Mouse (Mus musculus): ENCODE results near the gene Dgkz. TPM values are rescaled to one million over a fixed set of nuclear protein-coding genes. Genes with fewer than 3 reads are reported as not detected.

Dgkz gene
- polyA plus RNA-seq, 1 experiment from 2014 or later = 39.1 TPM

DNA sequence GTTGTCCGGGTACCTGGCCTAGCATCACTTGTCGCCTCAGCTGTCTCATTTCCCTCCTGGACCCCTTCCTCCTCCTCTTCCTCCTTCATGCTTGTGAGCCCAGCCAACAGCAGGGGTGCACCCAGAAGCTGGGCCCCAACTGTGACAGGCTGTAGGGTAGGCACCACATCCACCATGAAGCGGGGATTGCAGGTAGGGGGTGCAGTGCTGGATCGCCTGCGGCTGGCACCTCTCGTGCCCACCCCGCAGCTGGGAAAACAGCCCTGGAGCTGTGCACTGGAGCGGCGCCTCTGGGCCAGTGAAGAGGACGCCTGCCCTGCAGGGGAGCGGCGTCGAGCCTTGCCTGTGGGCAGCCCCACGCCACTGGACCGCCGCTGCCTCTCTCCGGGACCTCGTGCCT, 30.2 kb downstream of the Dgkz start, which contains the start of gene Gm9821:
TSS of gene Gm9821 (plus strand) at position 221 of the 400 bp plus-strand sequence.
- H3K4me3 ChIP-seq = no peak within 1 kb of the TSS
- 83% methylated on average over 18 of the region's 18 CpGs for WGBS
- H3K9me3 ChIP-seq = no peaks in the 10 kb centered on the region
- no peaks in the 10 kb centered on the region for H3K27me3 ChIP-seq
- H3K4me1 ChIP-seq = peaks cover 45% of the 10 kb centered on the region
- no peak for ATAC-seq (ENCODE audit: insufficient number of reproducible peaks, insufficient read depth, low FRiP score, low TSS enrichment)
- no peak within 1 kb of the TSS for H3K27ac ChIP-seq
- no peak within 1 kb of the TSS for H3K9ac ChIP-seq
- no peak within 1 kb of the TSS for H3K4me2 ChIP-seq (replicated peaks)
- peaks cover 11% of the 10 kb centered on the region; the same call in 1 of the 2 replicates for H3K36me3 ChIP-seq

DNA sequence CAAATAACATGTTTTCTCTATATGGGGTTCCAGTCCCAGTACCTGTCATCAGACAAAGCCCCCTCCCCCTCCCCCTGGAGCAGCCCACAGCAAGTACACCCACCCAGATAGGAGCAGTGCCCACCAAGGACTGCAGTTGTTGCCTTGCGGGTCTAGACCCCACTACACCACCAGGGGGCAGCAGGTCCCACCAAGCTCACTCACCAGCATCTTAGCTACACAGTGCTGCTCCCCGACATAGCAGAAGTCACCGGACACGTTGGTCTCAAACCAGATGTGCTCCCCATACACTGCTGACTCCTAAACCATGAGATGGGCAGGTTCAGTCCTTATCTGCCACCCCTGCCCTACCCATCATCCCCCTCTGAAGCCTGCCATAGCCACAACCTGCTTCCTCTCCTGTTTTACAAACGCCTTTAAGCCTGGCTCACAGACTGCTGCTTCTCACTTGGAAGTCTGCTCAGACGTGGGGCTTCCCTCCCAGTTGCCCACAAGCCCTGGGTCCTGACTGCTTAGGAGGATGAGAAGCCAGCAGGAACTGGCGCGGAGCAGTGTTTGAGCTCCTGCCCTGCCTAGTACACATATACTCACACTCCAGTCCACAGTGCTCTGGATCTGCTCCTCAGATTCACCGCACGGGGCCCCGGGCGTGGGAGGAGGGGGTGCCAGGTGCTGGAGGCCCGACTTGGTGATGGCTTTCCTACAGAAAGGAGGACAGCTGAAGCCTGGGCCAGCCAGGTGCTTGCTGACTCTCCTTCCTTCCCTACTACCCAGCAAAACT, 31.3 kb downstream of the Dgkz start:
- Histone ChIP-seq H3K9ac (no peak overlapping the region), H3K4me1 (peaks cover 34% of the 10 kb centered on the region), H3K27ac (no peak overlapping the region), H3K4me3 (no peak overlapping the region), H3K4me2 (replicated peaks) (no peak overlapping the region), H3K36me3 (peaks cover 21% of the 10 kb centered on the region), H3K9me3 (no peaks in the 10 kb centered on the region), H3K27me3 (no peaks in the 10 kb centered on the region)
- peak; percentile 45; the same call in 1 of the 2 replicates for ATAC-seq (ENCODE audit: insufficient number of reproducible peaks, insufficient read depth, low FRiP score, low TSS enrichment)
- 46% methylated on average over 13 of the region's 13 CpGs for WGBS

DNA sequence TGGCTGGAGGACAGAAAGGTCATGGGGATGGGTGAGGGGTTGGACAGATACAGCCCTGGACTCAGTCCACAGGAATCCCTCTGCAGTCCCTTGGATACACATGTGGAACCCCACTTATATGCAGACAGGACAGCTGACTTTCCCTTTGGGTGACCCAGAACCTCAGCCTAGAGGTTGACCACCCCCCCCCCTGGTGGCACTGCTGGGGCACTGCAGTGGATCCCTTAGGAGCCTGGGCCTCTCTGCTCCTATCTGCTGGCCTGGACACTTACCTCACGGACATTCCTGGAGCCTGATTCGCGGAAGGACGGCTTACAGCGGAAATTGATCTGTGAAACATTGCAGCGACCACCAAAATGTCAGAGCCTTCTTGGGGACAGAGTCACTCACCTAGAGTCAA, 33.3 kb downstream of the Dgkz start:
- peaks cover 22% of the 10 kb centered on the region; the same call in 1 of the 2 replicates for H3K4me1 ChIP-seq
- peaks cover 41% of the 10 kb centered on the region for H3K36me3 ChIP-seq
- H3K4me2 ChIP-seq (replicated peaks) = no peak overlapping the region
- H3K27me3 ChIP-seq = no peaks in the 10 kb centered on the region
- WGBS = 79% methylated on average over 6 of the region's 6 CpGs
- no peak overlapping the region for H3K4me3 ChIP-seq
- ATAC-seq (ENCODE audit: insufficient number of reproducible peaks, insufficient read depth, low FRiP score, low TSS enrichment) = no peak
- H3K9me3 ChIP-seq = no peaks in the 10 kb centered on the region
- no peak overlapping the region for H3K9ac ChIP-seq
- H3K27ac ChIP-seq = no peak overlapping the region

DNA sequence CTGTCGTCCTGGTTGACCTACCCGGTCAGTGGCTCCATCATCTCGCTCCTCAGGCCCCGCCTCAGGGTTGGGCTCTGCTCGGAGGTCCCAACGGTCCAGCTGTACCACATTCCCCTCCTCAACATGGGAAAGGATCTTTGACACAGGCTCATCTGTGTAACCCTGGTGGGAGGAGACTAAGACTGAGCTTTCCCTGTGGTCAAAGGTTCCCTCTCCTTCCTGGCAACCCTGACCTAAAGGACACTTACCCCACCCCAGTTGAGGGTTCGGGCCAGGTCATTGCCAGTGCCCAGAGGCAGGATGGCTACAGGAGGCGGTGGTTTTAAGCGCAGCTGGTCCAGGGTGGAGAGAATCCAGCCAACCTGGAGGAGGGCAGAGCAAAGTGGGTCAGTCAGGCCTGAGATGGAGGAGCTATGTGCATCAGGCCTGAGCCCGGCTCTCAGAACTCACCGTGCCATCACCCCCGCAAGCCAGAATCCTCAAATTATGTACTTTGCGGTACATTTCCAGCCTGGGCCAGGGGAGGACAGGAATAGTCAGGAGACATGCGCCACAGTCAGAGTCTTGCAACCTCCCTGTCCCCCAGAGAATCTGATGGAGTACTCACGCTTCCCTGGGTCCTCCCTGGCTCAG, 36.2 kb downstream of the Dgkz start:
- H3K9ac ChIP-seq = no peak overlapping the region
- H3K27me3 ChIP-seq = no peaks in the 10 kb centered on the region
- peaks cover 60% of the 10 kb centered on the region for H3K36me3 ChIP-seq
- ATAC-seq (ENCODE audit: insufficient number of reproducible peaks, insufficient read depth, low FRiP score, low TSS enrichment) = no peak
- H3K4me2 ChIP-seq (replicated peaks) = no peak overlapping the region
- H3K27ac ChIP-seq = no peak overlapping the region
- 82% methylated on average over 15 of the region's 15 CpGs for WGBS
- H3K4me1 ChIP-seq = peaks cover 6% of the 10 kb centered on the region; the same call in 1 of the 2 replicates
- no peaks in the 10 kb centered on the region for H3K9me3 ChIP-seq
- no peak overlapping the region for H3K4me3 ChIP-seq

DNA sequence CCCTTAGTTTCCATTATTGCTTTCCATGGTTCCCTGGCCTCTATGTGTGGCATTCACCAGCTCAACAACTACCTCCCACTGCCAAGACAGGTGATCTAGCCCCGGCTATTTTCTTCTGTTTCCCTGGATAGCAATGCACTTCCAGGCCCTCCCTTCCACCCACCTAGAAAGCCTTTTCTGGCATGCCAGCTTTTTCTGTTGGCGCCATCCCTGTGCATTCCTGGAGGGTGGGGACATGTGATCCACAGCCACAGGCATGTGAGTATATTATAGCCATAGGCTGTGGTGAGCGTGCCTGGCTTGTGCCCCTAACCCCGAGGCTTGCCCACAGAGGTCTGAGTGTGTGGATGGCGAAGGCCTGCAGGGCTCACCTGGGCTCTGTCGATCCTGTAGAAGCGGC, 39.5 kb downstream of the Dgkz start:
- Histone ChIP-seq H3K9me3 (no peaks in the 10 kb centered on the region), H3K36me3 (peaks cover 54% of the 10 kb centered on the region), H3K27ac (no peak overlapping the region), H3K4me2 (replicated peaks) (no peak overlapping the region), H3K27me3 (no peaks in the 10 kb centered on the region), H3K9ac (no peak overlapping the region), H3K4me3 (no peak overlapping the region), H3K4me1 (peaks cover 21% of the 10 kb centered on the region)
- ATAC-seq (ENCODE audit: insufficient number of reproducible peaks, insufficient read depth, low FRiP score, low TSS enrichment) = no peak
- WGBS = 88% methylated on average over 7 of the region's 7 CpGs

DNA sequence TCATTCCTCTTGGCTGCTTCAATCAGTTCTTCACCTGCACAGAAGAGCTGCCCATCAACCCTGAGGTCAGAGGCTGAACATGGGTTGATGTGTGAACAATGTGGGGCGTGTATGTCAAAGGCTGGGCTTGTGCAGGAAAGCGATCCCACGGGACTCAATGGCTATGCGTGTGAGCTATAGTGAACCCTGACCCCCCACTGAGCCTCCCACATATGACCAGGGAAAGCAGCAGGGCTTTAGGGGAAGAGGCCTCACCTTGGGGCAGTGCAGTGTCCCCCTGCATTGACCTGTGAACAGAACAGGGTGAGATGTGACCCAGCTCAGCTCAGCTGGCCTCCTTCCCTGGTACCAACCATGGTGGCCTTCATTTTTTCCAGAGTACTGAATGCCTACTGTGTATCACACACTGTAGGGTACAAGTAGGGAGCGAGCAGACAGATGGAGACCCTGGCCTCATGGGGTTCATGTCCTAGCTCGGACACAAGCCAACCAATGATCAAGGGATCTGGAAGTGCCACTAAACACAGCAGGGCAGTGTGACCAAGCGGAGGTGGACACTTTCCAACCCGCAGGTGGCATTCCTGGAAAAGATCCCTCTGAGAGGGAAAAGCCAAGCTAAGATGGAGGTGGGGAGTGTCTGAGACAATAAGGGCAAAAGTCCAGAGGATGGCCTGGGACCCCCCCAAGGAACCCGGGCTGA, 40.7 kb downstream of the Dgkz start:
- Histone ChIP-seq H3K4me2 (replicated peaks) (no peak overlapping the region), H3K4me1 (peaks cover 21% of the 10 kb centered on the region), H3K9me3 (no peaks in the 10 kb centered on the region), H3K36me3 (peaks cover 45% of the 10 kb centered on the region), H3K4me3 (no peak overlapping the region), H3K27me3 (no peaks in the 10 kb centered on the region), H3K9ac (no peak overlapping the region), H3K27ac (0 out of 2 replicates have a peak overlapping the region, but pooled peaks have one; percentile 98)
- WGBS = 81% methylated on average over 9 of the region's 9 CpGs
- ATAC-seq (ENCODE audit: insufficient number of reproducible peaks, insufficient read depth, low FRiP score, low TSS enrichment) = no peak

DNA sequence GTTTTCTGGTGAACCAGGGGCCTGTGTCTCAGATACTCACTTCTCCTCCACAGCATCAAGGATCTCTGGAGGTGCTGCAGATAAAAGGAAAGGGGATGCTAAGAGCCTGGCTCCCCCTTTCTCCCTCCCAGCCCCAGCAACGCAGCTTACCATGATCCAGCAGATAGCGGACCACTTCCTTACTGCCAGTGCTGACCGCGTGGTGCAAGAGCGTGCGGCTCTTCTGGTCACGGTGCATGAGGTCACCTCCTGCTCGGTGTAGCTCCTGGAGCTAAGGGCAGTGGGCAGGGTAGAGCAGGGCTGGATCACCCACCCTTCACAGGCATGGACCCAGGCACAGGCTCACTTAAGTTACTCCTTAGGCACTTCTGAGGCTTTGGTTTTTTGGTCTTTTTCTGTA, 41.6 kb downstream of the Dgkz start:
- Histone ChIP-seq H3K4me3 (no peak overlapping the region), H3K27ac (peak overlapping the region; percentile 98), H3K27me3 (no peaks in the 10 kb centered on the region), H3K9ac (no peak overlapping the region), H3K4me1 (peaks cover 25% of the 10 kb centered on the region), H3K36me3 (peaks cover 39% of the 10 kb centered on the region), H3K4me2 (replicated peaks) (no peak overlapping the region), H3K9me3 (no peaks in the 10 kb centered on the region)
- ATAC-seq (ENCODE audit: insufficient number of reproducible peaks, insufficient read depth, low FRiP score, low TSS enrichment) = no peak
- 43% methylated on average over 8 of the region's 8 CpGs for WGBS

DNA sequence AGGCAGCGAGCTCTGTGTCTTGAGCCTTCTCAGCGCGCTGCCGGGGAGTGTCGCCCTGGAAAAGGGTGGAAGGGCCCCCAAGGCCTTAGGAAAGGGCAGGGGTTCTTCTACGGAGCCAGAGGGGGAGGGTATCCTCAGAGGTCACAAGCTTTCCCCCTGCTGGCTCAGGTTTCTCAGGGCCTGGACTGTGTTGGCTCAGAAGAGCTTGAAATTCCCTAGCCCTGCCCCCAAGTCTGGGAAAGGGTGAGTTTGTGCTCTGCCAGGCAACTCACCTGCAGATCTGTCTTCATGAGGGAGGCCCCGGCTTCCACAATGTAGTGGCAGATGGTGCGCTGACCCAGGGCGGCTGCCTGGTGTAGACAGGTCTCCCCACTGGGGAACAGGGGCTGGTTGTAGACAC, 42.2 kb downstream of the Dgkz start:
- H3K4me3 ChIP-seq = no peak overlapping the region
- peak overlapping the region; percentile 98 for H3K27ac ChIP-seq
- peaks cover 38% of the 10 kb centered on the region for H3K36me3 ChIP-seq
- H3K4me1 ChIP-seq = peaks cover 29% of the 10 kb centered on the region
- ATAC-seq (ENCODE audit: insufficient number of reproducible peaks, insufficient read depth, low FRiP score, low TSS enrichment) = no peak
- H3K9me3 ChIP-seq = no peaks in the 10 kb centered on the region
- H3K4me2 ChIP-seq (replicated peaks) = 0 out of 2 replicates have a peak overlapping the region, but pooled peaks have one; percentile 85
- H3K27me3 ChIP-seq = no peaks in the 10 kb centered on the region
- WGBS = 17% methylated on average over 9 of the region's 9 CpGs
- no peak overlapping the region for H3K9ac ChIP-seq

DNA sequence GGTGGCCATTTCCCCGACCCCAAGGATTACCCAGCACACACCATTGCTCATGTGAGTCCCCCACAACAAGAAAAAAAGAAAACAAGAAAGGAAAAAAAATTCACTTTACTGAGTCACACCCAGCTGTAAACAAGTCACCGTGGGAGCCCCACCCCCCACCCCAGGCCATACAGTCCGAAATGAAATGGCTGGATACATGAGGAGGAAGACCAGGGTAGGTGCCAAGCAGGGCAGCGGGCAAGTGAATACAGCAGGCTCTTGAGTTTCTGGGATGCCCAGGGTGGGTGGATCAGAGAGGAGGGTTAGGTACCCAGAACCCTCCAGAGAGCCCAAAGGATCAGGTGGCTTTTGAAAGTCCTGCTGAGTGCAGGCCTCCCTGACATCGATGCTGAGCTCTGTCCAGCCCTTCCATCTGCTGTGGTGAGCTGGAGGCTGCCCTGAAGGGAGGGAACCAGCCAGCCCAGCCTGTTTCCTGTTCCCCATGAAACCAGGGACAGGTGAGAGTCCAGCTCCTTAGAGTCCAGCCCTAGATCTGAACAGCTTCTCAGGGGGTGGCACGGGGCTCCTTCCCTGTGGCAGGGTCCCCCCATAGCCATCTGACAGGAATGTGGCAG, 42.8 kb downstream of the Dgkz start:
- WGBS = 10% methylated on average over 6 of the region's 6 CpGs
- ATAC-seq (ENCODE audit: insufficient number of reproducible peaks, insufficient read depth, low FRiP score, low TSS enrichment) = no peak
- peak overlapping the region; percentile 85 for H3K4me2 ChIP-seq (replicated peaks)
- no peaks in the 10 kb centered on the region for H3K9me3 ChIP-seq
- H3K9ac ChIP-seq = no peak overlapping the region
- H3K4me3 ChIP-seq = no peak overlapping the region
- peaks cover 35% of the 10 kb centered on the region for H3K4me1 ChIP-seq
- peak overlapping the region; percentile 98 for H3K27ac ChIP-seq
- H3K36me3 ChIP-seq = peaks cover 38% of the 10 kb centered on the region
- H3K27me3 ChIP-seq = no peaks in the 10 kb centered on the region

DNA sequence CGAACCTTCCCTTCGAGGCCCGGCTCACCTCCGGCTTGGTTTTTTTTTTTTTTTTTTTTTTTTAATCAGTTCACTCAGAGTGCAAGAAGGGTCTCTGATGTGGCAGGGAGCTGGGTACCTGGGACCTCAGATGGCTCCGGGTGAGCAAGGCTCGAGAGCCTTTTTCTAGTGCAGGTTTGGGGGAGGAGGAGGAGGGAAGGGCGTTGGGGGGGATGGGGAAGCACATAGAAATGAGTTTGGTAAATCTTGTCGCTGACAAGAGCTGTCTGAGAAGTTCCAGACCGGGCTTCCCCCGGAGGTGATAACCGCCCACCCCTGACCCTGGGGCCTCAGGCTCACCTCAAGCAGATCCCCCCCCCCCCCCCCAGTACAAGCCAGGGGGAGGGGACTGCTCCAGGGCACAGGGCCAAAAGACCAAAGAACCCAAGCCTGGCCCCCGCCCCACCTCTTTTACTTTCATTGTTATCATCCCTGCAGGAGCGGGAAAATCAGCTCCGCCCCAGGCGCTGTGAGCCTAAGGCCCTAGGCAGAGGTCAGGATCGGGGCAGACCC, 43.4 kb downstream of the Dgkz start, which contains the start of gene Mdk:
TSS of gene Mdk (minus strand) at position 138 of the 552 bp plus-strand sequence.
- no peak for ATAC-seq (ENCODE audit: insufficient number of reproducible peaks, insufficient read depth, low FRiP score, low TSS enrichment)
- H3K27ac ChIP-seq = peak within 1 kb of the TSS; percentile 98
- H3K4me1 ChIP-seq = peaks cover 35% of the 10 kb centered on the region
- H3K9ac ChIP-seq = peak within 1 kb of the TSS; percentile 97
- H3K9me3 ChIP-seq = no peaks in the 10 kb centered on the region
- H3K36me3 ChIP-seq = peaks cover 32% of the 10 kb centered on the region
- H3K4me2 ChIP-seq (replicated peaks) = peak within 1 kb of the TSS; percentile 85
- peak within 1 kb of the TSS; percentile 88 for H3K4me3 ChIP-seq
- WGBS = 2% methylated on average over 16 of the region's 16 CpGs
- no peaks in the 10 kb centered on the region for H3K27me3 ChIP-seq
